Mouse (Mus musculus): ENCODE results near the gene Cdyl. TPM values are rescaled to one million over a fixed set of nuclear protein-coding genes. Genes with fewer than 3 reads are reported as not detected.

Cdyl gene
- polyA plus RNA-seq, 1 experiment from 2014 or later: 11.8 TPM

- WGBS: 94% methylated on average over 1 of the region's 1 CpGs
- H3K27ac ChIP-seq (ENCODE audit: low read depth, low read length): no peak overlapping the region
Observed at GRCm38 (mm10) chr13:35627319-35627718, 32.3 kb upstream of the Cdyl start.

GRCm38 (mm10) chr13:35647132-35647823 lies 12.4 kb upstream of the Cdyl start:
- no peak for DNase-seq (ENCODE audit: low spot score, missing footprints)
- whole genome bisulfite sequencing: 78% methylated on average over 1 of the region's 1 CpGs
- Histone ChIP-seq H3K27ac (ENCODE audit: low read depth, low read length) (no peak overlapping the region), H3K36me3 (ENCODE audit: control insufficient read depth, insufficient read depth, low read length) (no peaks in the 10 kb centered on the region), H3K27me3 (ENCODE audit: control insufficient read depth, insufficient read depth, low read length) (no peaks in the 10 kb centered on the region), H3K4me2 (no peak overlapping the region), H3K4me3 (ENCODE audit: low read depth, low read length) (no peak overlapping the region), H3K4me1 (ENCODE audit: control insufficient read depth, insufficient read depth, low read length) (no peaks in the 10 kb centered on the region), H3K9me3 (ENCODE audit: control insufficient read depth, low read length) (no peaks in the 10 kb centered on the region; the same call in 1 of the 2 replicates), H3K9ac (ENCODE audit: low read length) (no peak overlapping the region)
- no peak for ATAC-seq (ENCODE audit: low FRiP score)

More at GRCm38 (mm10) chr13:35627319-35627718, 32.3 kb upstream of the Cdyl start:
- Histone ChIP-seq H3K4me2 (no peak overlapping the region), H3K36me3 (ENCODE audit: control insufficient read depth, insufficient read depth, low read length) (no peaks in the 10 kb centered on the region), H3K27me3 (ENCODE audit: control insufficient read depth, insufficient read depth, low read length) (no peaks in the 10 kb centered on the region), H3K4me1 (ENCODE audit: control insufficient read depth, insufficient read depth, low read length) (no peaks in the 10 kb centered on the region), H3K4me3 (ENCODE audit: low read depth, low read length) (no peak overlapping the region), H3K9ac (ENCODE audit: low read length) (no peak overlapping the region), H3K9me3 (ENCODE audit: control insufficient read depth, low read length) (no peaks in the 10 kb centered on the region)
- ATAC-seq (ENCODE audit: low FRiP score): no peak
- no peak for DNase-seq (ENCODE audit: low spot score, missing footprints)

GRCm38 (mm10) chr13:35650284-35650872 lies 9.3 kb upstream of the Cdyl start:
- ATAC-seq (ENCODE audit: low FRiP score) (no peak), DNase-seq (ENCODE audit: low spot score, missing footprints) (no peak)
- H3K27me3 ChIP-seq (ENCODE audit: control insufficient read depth, insufficient read depth, low read length): no peaks in the 10 kb centered on the region
- WGBS: 92% methylated on average over 11 of the region's 11 CpGs
- no peaks in the 10 kb centered on the region; the same call in 1 of the 2 replicates for H3K9me3 ChIP-seq (ENCODE audit: control insufficient read depth, low read length)
- H3K4me3 ChIP-seq (ENCODE audit: low read depth, low read length): no peak overlapping the region
- no peak overlapping the region for H3K9ac ChIP-seq (ENCODE audit: low read length)
- no peaks in the 10 kb centered on the region for H3K4me1 ChIP-seq (ENCODE audit: control insufficient read depth, insufficient read depth, low read length)
- no peaks in the 10 kb centered on the region for H3K36me3 ChIP-seq (ENCODE audit: control insufficient read depth, insufficient read depth, low read length)
- no peak overlapping the region for H3K27ac ChIP-seq (ENCODE audit: low read depth, low read length)
- no peak overlapping the region for H3K4me2 ChIP-seq

GRCm38 (mm10) chr13:35652851-35653250 lies 6.8 kb upstream of the Cdyl start:
- 83% methylated on average over 4 of the region's 4 CpGs for WGBS
- DNase-seq (ENCODE audit: low spot score, missing footprints) (no peak), ATAC-seq (ENCODE audit: low FRiP score) (no peak)
- Histone ChIP-seq H3K4me1 (ENCODE audit: control insufficient read depth, insufficient read depth, low read length) (no peaks in the 10 kb centered on the region), H3K9ac (ENCODE audit: low read length) (no peak overlapping the region), H3K4me2 (no peak overlapping the region), H3K36me3 (ENCODE audit: control insufficient read depth, insufficient read depth, low read length) (no peaks in the 10 kb centered on the region), H3K9me3 (ENCODE audit: control insufficient read depth, low read length) (no peaks in the 10 kb centered on the region), H3K27me3 (ENCODE audit: control insufficient read depth, insufficient read depth, low read length) (no peaks in the 10 kb centered on the region), H3K4me3 (ENCODE audit: low read depth, low read length) (no peak overlapping the region), H3K27ac (ENCODE audit: low read depth, low read length) (no peak overlapping the region)

- 78% methylated on average over 2 of the region's 2 CpGs for WGBS
- Histone ChIP-seq H3K27ac (ENCODE audit: low read depth, low read length) (no peak overlapping the region), H3K36me3 (ENCODE audit: control insufficient read depth, insufficient read depth, low read length) (no peaks in the 10 kb centered on the region), H3K27me3 (ENCODE audit: control insufficient read depth, insufficient read depth, low read length) (no peaks in the 10 kb centered on the region), H3K4me2 (no peak overlapping the region), H3K4me3 (ENCODE audit: low read depth, low read length) (no peak overlapping the region), H3K9ac (ENCODE audit: low read length) (no peak overlapping the region), H3K4me1 (ENCODE audit: control insufficient read depth, insufficient read depth, low read length) (no peaks in the 10 kb centered on the region), H3K9me3 (ENCODE audit: control insufficient read depth, low read length) (no peaks in the 10 kb centered on the region)
- DNase-seq (ENCODE audit: low spot score, missing footprints) (no peak), ATAC-seq (ENCODE audit: low FRiP score) (no peak)
Observed at GRCm38 (mm10) chr13:35656853-35657252, 2.8 kb upstream of the Cdyl start.

GRCm38 (mm10) chr13:35665456-35665855 lies 5.8 kb downstream of the Cdyl start:
- H3K4me1 ChIP-seq (ENCODE audit: control insufficient read depth, insufficient read depth, low read length): no peaks in the 10 kb centered on the region; the same call in 1 of the 2 replicates
- 81% methylated on average over 3 of the region's 3 CpGs for WGBS
- no peak overlapping the region for H3K9ac ChIP-seq (ENCODE audit: low read length)
- no peak overlapping the region for H3K4me2 ChIP-seq
- H3K27me3 ChIP-seq (ENCODE audit: control insufficient read depth, insufficient read depth, low read length): no peaks in the 10 kb centered on the region
- no peak overlapping the region for H3K4me3 ChIP-seq (ENCODE audit: low read depth, low read length)
- H3K27ac ChIP-seq (ENCODE audit: low read depth, low read length): no peak overlapping the region
- ATAC-seq (ENCODE audit: low FRiP score): no peak
- no peaks in the 10 kb centered on the region for H3K9me3 ChIP-seq (ENCODE audit: control insufficient read depth, low read length)
- DNase-seq (ENCODE audit: low spot score, missing footprints): no peak
- H3K36me3 ChIP-seq (ENCODE audit: control insufficient read depth, insufficient read depth, low read length): no peaks in the 10 kb centered on the region

- H3K4me1 ChIP-seq (ENCODE audit: control insufficient read depth, insufficient read depth, low read length): peaks cover 5% of the 10 kb centered on the region
- WGBS: 94% methylated on average over 4 of the region's 4 CpGs
- H3K9ac ChIP-seq (ENCODE audit: low read length): no peak overlapping the region
- no peaks in the 10 kb centered on the region for H3K36me3 ChIP-seq (ENCODE audit: control insufficient read depth, insufficient read depth, low read length)
- no peaks in the 10 kb centered on the region for H3K27me3 ChIP-seq (ENCODE audit: control insufficient read depth, insufficient read depth, low read length)
- H3K4me3 ChIP-seq (ENCODE audit: low read depth, low read length): no peak overlapping the region
- H3K4me2 ChIP-seq: no peak overlapping the region
- H3K9me3 ChIP-seq (ENCODE audit: control insufficient read depth, low read length): no peaks in the 10 kb centered on the region
- DNase-seq (ENCODE audit: low spot score, missing footprints) (no peak), ATAC-seq (ENCODE audit: low FRiP score) (no peak)
- H3K27ac ChIP-seq (ENCODE audit: low read depth, low read length): no peak overlapping the region
Observed at GRCm38 (mm10) chr13:35669910-35670469, 10.4 kb downstream of the Cdyl start.

GRCm38 (mm10) chr13:35670875-35671274 lies 11.2 kb downstream of the Cdyl start:
- ATAC-seq (ENCODE audit: low FRiP score) (peak; percentile 68; the same call in 1 of the 2 replicates), DNase-seq (ENCODE audit: low spot score, missing footprints) (no peak)
- Histone ChIP-seq H3K9me3 (ENCODE audit: control insufficient read depth, low read length) (no peaks in the 10 kb centered on the region), H3K4me1 (ENCODE audit: control insufficient read depth, insufficient read depth, low read length) (peaks cover 5% of the 10 kb centered on the region), H3K27ac (ENCODE audit: low read depth, low read length) (no peak overlapping the region; the same call in 1 of the 2 replicates), H3K36me3 (ENCODE audit: control insufficient read depth, insufficient read depth, low read length) (no peaks in the 10 kb centered on the region), H3K9ac (ENCODE audit: low read length) (no peak overlapping the region), H3K4me2 (no peak overlapping the region), H3K27me3 (ENCODE audit: control insufficient read depth, insufficient read depth, low read length) (no peaks in the 10 kb centered on the region), H3K4me3 (ENCODE audit: low read depth, low read length) (no peak overlapping the region)
- 40% methylated on average over 4 of the region's 4 CpGs for WGBS

GRCm38 (mm10) chr13:35676921-35677320 lies 17.3 kb downstream of the Cdyl start:
- Histone ChIP-seq H3K9ac (ENCODE audit: low read length) (no peak overlapping the region), H3K36me3 (ENCODE audit: control insufficient read depth, insufficient read depth, low read length) (no peaks in the 10 kb centered on the region), H3K4me1 (ENCODE audit: control insufficient read depth, insufficient read depth, low read length) (no peaks in the 10 kb centered on the region), H3K4me3 (ENCODE audit: low read depth, low read length) (no peak overlapping the region), H3K27me3 (ENCODE audit: control insufficient read depth, insufficient read depth, low read length) (no peaks in the 10 kb centered on the region), H3K4me2 (no peak overlapping the region), H3K9me3 (ENCODE audit: control insufficient read depth, low read length) (no peaks in the 10 kb centered on the region), H3K27ac (ENCODE audit: low read depth, low read length) (no peak overlapping the region)
- 96% methylated on average over 1 of the region's 1 CpGs for WGBS
- DNase-seq (ENCODE audit: low spot score, missing footprints) (no peak), ATAC-seq (ENCODE audit: low FRiP score) (no peak)

All from midbrain, embryonic 11.5 days (tissue).